Mouse (Mus musculus) retina, postnatal 1 day (tissue): ENCODE results near the gene Tcap.

Experiments used
- DNase-seq: peaks from one replicate; pipeline ENCODE4 v3.0.0-alpha.2; 2012

Tcap gene

DNA sequence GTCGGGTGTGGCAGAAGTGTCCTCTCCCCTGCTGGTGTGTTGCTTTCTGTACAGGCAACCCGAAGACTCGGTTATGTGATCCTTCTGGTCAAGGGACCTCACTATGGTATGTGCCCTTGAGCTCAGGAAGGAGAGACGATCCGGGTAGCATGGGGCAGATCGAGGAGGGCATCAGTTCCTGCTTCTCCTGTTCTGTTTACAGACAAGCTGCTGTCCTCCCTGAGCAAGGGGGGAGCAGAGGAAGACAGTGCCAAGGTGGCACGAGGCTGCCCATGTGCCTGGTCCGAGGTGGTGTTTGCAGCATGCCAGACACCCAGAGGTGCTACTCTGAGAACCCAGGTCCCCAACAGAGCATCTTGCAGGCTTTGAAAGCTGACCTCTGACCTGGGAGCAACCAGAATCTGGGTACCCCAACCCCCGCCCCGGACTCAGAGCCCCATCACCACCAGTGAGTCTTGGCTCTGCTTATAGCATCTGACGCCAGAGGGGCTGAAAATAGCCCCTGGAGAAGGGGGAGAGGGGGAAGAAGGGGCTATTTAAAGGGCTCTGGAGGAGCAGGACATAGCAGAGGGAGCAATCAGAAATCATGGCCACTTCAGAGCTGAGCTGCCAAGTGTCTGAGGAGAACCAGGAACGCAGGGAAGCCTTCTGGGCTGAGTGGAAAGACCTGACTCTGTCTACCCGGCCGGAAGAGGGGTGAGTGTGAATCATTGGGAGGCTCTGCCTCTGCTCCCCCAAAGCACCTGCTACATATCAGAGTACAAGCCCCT lies at the start of gene Tcap:
Tcap (plus strand) TSS at position 551 of the 770 bp plus-strand sequence.
- no peak for DNase-seq

DNA sequence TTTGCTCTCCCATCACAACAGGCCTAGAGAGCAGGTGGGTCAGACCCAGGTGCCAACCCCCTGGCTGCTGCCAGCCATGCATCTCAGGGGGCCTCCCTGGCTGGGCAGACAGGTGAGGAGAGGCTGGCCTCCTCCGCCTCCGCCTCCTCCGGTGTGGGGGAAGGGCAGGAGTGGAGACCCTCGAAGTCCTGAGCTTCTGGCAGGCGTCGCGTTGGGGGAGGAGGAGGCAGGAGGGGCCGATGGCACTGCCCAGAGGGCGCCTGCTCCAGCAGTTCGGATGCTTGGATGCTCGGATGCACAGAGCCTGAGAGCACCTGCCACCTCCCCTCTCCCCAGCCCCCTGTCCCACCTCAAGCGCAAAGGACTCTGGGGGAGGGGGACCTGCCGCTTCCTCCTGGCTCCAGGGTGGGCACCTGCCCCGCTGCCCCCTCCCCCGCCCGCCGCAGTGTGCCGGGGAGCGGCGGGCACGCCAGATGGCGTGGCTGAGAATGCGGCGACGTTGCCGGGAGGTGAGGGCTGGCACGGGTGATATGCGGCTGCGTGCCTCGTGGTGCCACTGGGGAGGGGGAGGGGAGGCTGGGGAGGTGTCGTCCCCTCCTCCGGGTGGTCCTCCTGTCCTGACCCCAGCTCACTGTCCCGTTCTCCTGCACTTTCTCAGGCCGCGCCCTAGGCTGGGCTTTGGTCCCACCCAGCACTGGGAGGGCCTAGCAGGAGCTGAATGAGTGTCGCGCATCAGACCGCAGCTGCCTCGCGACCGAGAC lies 49.5 kb upstream of the Tcap start:
- DNase-seq = peak; percentile 69

DNA sequence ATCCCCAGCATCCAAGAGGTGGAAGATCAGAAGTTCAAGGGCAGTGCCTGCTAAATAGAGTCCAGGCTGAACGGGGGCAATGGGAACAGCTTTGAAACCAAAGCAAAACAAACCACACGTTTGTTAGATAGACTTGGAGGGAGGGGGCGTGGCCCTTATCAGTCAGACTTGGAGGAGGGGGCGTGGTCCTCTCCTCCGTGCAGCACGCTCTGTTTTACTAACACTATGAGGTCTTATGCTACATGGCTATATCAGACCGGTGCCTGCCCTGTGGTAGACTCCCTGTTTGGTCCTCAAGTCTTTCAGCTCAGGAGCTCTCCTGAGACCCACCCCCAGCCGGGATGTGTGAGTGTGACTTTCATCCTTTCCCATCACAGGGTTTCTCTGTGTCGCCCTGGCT lies 48.4 kb upstream of the Tcap start:
- DNase-seq = no peak

DNA sequence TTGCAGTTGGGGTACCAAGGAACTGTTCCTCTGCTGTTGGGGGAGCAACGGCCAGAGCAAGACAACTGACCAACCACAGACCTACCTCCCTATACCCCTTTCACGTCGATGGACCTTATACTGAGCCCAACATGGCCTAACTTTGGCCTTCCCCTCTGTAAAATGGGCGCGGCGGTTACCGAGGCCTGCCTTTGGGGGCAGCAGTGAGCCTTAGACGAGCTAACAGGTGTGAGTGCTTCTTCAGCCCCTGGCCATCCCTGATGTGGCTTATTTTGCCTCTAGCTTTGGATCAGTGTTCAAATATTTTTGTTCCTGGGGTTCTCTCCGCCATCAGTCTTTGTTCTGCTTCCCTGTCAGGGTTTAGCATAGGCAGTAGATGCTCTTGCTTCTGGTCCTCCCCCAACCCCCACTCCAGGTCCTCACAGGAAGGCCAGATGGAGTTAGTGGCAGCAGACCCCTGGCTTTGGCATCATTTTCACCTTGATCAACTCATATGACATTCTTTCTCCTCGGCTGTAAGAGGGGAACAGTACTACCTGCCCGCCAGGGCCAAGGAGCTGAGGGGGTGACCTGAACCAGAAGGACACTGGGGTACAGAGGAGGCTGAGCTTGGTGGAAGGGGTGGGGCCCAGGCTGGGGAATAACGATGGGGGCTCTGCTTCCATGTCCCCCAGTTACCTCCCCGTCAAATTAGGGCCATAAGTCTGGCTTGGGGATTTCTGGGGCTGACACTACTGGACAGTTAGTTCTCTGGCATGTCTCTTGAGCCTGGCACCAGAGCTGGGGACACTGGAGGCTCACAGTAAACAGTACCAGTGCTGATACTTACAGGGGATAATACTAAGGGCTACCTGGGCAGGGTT lies 47.1 kb upstream of the Tcap start:
- DNase-seq = no peak

DNA sequence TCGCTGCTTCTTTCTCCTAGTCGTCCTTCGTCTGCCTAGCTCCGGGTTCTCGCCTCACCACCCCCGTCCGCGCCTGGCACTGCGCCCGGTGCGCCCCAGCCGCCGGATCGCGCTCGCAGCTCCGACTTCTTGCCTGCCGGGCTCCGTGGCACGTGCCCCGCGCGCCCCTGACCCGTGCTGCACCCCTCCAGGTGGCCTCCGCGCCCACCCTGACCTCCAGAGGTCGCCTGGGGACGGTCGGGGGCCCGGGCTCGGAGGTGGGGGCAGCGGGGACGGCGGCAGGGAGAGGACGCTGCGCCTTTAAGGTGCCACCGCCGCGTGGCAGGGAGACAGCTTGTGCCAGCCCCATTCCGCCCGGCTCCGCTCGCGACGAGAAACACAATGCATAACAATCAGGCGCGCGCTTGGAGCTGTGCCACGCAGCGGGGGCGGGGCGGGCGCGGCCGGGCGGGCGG lies 45.1 kb upstream of the Tcap start:
- DNase-seq = peak; percentile 91

DNA sequence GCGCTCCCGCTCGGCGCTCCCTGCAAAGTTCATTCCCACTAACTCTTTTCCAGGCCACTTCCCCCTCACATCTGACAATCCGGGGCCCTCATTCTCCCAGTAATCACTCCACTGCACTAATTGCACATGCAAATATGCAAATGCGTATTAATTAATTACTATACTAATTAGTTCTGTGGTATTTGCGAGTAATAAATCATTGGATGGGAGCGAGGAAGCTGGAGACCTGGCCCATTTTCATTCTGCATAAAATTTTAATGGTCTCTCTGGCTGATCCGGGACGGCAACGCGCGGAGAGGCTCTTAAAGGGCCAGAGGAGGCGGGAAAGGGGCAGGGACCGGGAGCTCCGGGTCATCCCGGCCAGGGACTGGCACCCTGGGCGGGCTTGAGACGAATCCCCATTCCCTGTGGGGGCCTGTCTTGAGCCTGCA lies 44.5 kb upstream of the Tcap start:
- peak; percentile 95 for DNase-seq

DNA sequence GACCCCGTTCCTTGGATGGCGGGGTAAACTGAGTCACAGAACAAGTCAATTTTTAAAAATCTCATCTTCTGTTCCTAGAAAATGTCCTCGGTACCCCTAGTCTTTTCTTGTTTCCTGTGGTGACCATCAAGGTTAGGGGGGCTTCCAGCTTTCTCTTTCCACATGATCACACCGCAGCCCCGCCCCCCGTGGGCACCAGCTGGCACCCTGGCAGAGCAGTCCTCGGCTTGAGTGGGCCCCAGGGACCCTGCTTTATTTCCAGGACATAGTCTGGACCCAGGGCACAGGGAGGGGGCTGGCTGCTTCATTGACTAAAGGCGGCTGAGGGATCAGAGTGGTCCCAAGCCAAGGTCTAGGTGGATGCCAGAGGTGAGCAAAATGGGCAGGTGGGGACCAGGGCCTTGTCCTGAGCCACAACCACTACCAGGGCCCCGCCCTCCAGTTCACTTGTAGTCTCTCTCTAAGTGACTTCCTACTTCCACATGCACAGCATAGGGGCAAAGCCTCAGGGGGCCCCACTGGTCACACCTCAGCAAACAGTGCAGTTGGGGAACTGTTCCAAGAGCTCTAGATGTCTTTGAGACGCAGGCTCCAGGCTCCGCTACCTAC lies 43.8 kb upstream of the Tcap start:
- DNase-seq = peak; percentile 52

DNA sequence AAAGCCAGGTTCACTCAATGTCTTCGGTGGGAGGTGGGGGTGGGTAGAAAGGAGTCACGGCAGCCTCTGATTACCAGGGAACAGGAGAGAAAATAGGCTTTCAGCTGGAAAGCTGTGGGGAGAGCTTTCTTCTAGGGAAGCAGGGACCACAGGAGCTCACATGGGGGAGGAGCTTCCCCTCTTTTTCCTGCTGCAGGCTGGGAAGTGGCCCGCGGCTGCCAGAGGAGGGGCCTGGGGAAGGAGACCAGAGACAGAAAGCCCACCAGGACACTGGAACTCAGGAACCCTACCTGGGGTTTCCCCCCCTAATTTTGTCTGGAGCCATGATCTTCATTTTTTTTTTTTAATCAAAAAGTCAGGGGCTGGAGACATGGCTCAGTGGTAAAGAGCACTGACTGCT lies 43.0 kb upstream of the Tcap start:
- no peak for DNase-seq

DNA sequence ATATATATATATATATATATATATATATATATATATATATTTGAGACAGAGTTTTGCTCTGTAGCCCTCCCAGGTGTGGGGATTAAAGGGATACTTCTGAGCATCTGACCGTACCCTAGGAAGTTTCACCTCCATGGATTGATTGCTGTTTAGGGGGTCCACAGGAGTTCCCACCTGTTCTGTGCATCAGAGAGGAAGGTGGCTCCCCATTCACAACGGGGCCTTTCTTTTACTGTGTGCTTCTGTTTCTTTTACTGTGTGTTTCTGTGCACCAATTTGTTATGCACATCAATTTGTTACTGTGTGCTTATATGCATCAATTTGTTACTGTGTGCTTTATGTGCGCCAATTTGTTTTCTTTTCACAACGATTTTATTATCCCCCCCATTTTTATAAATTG lies 42.4 kb upstream of the Tcap start:
- DNase-seq = no peak

DNA sequence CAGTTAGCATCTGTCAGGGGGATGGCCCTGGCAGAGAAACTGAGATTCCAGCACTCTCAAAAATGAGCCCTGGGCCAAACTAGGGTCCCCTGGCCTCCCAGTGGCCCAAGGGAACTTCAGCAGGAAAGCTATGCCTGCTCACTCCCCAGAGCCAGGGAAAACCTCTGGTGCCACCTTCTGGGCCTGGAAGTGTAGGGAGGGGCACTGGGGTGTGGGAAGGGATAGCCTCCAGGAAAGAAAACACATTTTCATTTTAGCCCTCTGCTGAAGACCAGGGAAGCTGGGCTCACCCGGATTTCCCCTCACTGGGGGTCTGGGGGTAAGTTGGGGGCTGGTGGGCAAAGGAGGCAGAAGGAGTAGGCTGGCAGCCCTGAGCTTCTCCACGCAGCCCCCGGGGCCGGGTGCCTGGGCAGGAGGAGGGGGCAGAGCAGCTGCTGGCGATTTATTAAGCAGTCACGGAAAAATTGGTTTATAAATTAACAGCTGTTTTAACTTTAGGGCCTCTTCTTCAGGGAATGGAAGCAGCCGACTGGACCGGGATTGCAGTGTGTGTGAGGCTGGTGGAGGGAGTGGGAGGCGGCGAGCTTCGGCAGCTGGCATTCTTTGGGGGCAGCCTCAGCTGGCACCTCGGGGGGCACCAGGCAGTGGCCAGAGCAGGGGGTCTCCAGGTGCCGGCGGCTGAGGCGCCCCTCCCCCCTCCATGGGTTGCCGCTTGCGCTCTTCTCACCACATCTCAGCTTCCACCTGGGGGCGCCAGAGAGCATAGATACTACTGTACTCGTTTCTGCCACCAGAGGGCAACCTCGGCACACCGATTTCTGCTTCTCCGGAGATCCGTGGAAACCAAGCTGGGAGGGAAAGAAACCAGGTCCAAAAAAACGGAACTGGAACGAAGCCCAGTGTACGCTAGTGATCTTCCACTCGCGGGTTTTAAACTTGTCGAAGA lies 41.3 kb upstream of the Tcap start:
- DNase-seq = peak; percentile 92

DNA sequence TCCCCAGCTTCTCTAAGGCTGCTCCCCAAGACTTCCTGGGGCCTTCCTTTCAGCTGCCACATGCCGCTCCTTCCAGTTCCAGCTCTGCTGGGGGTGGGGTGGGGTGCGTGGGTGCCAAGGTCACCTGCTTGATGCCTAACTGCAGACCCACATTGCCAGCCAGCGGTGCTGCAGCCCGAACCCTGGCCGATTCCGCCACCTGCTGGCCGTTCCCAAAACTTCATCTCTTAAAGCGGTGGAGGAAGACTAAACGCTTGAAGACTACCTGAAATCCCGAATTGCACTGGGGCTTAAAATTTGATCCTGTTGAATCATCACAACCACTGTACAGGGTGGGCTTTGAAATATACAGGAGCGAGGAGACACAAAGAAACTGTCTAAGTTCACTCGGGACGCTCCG lies 38.4 kb upstream of the Tcap start:
- peak; percentile 83 for DNase-seq

DNA sequence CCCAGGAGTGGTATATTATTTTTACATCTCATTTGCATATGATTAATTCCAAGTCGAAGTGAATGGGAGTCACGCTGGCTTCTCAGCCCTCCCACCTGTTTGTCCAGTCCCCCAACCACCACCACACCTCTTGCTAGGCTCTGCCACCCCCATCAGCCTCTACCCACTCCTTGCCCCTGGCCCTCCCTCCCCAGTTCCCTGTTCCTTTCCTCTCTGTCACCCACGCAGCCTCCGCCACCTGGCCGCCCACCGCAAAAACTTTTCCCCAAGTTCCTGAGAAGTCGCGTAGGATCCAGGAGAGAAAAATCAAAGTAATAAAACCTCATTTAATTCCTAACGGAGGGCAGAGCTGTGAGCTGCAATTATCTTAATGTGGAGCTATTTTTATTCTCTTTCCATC lies 37.4 kb upstream of the Tcap start:
- no peak for DNase-seq

DNA sequence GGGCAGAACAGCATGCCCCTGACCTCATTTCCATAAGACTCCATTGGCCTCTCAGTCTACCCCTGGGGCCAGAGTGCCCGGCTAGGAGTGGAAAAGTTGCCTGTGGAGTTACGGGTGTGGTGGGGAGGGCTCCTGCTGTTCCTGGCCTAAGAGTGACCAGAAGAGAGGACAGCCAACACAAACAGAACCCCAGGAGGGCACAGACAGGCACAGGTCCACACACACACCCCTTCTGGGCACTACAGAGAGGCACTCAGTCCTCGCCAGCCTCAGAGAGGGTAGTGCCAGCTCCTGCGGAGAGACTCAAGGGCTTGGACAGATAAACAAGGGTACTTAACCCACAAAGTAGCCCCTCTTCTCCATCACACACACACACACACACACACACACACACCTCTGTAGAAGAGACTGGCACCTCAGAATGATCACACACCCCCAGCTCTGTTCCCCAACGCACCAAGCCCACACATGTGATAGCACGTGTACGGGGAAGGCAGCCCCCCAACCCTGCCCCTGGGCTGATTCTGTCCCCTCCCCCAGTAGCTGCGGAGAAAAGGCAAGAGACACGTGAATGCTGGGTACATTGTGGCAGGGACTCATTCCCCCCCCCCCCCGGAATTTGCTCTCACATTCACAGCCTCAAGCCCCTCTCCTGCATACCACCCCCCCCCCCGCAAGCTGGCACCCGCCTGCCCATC lies 36.1 kb upstream of the Tcap start:
- DNase-seq = no peak

DNA sequence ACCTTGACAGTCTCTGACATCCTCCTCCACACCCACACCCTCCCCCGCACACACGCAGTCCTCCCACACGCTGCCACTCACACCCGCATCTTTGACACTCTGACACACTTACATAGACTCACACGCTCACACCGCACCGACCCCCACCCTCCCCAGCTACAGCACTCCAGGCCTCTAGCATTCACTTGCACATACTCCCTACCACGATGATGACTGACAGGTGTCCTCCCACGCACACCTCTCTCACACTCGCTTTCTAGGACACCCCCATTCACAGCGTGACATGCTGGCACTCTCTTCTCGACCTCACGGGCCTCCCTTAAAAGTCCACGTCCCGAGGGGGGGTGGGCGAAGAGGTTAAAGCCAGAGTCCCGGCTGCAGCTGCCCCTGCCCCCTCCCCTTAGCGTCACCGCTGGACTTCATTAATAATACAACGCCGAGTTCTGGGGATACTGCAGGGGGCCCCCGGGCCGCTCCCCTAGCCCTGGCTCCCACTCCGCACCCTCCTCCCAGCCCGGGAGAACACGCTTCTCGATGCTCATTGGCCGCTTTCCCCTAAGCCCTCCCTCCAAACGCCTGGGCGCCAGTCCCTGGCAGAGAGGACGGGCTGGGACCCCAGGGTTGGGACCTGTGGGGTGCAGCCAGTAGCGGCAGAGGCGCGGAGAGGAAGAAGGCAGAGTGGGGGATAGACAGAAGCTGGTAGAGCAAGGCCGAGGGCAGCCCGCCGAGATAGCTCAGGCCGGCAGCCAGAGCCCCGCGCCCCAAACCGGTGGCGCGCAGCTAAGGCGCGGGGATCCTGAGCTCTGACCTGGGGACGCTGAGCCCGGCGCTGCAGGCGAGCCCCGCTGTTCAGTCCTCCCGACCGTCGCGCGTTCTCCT lies 35.3 kb upstream of the Tcap start, which contains the start of gene Ppp1r1b:
Ppp1r1b (plus strand) TSS at position 322 of the 879 bp plus-strand sequence.
- peak; percentile 78 for DNase-seq

DNA sequence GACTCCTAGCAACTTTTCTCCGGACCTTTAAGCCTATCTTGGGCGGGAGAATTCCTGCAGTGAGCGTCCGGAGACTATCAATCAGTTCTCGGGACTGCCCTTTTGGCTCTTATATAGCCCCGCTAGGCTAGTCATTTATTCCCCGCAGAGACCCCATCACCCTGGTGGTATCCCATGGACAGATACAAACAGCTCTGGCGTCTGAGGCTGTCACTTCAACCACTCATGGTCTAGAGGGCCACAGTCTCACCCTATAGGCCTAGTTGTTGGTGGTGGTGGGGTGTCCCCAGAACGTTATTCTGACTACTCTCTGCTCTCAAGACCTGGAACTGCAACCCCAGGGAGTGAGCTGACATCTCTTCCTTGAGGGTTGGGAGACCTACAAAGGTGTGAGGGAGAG lies 34.3 kb upstream of the Tcap start:
- no peak for DNase-seq

DNA sequence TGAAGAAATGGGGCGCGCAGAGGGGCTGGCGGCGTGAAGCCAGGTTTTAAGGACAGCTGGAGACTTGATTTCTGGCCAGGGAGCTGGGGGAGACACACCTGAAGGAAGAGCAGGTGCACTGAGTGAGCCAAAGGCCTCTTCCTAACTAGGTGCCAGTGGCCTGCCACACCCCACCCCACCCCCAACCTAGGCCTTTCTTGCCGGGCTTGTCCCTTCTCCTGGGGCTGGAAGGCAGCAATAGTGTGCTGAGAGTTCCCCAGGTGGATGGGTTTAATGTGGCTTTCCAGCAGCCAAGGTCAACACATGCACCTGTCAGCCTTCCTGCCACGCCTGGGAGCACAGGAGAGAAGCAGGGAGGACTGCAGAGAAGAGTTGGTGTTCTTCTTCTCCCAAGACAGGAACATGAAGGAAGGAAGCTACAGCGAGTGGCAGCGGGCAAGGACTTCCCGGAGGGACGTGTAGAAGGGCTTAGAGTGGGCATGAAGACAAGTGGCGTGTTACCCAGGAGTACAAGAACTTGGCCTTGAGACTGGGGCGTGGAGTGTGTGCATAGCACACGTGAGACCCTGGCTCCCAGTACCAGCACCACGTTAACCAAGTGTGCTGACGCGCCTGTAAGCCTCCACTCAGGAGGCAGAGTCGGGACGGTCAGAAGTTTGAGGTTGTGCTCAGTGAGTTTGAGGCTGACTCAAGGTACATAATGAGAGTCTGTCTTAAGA lies 31.2 kb upstream of the Tcap start:
- no peak for DNase-seq

DNA sequence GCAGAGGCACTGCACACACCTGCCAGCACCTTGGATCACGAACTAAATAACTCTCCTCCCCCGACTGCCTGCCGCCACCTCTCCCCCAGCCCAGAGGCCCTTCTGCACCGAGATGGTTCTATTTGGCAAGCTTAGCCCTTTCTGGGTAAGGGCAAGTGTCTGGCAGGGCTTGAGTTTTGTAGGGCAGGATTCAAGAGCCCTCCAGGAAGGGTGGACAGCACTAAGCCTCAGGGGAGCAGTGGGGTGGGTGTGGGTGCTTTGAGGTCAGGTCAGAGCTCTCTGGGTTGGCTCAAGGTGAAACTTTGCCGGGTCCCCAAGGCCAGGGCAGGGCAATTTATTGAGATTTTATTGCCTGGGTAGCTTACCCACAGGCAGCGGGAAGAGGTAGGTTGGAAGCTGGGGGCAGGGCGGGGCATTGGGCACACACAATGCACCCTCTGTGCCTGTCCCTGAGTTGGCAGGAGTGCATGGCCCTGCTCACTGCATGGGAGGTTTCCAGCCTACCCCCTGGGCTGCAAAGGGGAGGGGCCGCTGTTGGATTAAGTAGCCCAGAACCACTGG lies 29.9 kb upstream of the Tcap start:
- peak; percentile 49 for DNase-seq

DNA sequence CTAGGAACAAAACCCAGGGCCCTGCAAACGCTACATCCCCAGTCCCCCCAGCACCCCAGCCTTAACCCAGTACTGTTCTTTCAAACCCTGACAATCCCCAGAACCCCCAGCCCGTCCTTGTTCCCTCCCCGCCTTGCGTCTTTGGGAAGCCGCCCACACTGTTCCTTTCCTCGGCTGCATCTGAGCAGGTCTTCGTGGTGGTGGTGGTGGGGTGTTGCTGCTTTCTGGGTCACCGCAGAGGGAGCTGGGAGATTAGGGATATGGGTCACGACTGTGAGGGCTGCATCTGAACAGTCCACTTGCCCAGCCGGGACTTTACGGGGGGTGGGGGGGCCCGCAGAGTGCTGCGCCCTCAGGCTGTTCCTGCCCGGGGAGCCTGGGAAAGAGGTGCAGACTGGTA lies 29.2 kb upstream of the Tcap start:
- DNase-seq = peak; percentile 54
